Mouse (Mus musculus) liver, embryonic 12.5 days (tissue): ENCODE data around the gene Tifa. TPM values are rescaled to one million over a fixed set of nuclear protein-coding genes. Genes with fewer than 3 reads are reported as not detected.
A peak's percentile ranks its signal among the peaks of the same experiment; 100 is the strongest.

Experiments
- ATAC-seq: fragments of 200-750 bp; cut with Nextera tagmentation; 2 replicates; pipeline ENCODE4 v1.8.0; 2017; ENCODE audit warnings: moderate number of reproducible peaks, mild to moderate bottlenecking, moderate library complexity
- H3K27ac ChIP-seq: fragments of 300-500 bp; sonication (generic); 2 replicates; pipeline ENCODE4 v1.5.1; 2016; ENCODE audit warnings: mild to moderate bottlenecking
- H3K27me3 ChIP-seq: fragments of 300-500 bp; sonication (generic); replicated peaks from 2 replicates; pipeline ENCODE4 v1.6.1; 2016; ENCODE audit warnings: mild to moderate bottlenecking, moderate library complexity
- H3K36me3 ChIP-seq: fragments of 300-500 bp; sonication (generic); 2 replicates; pipeline ENCODE4 v1.6.1; 2016; ENCODE audit warnings: mild to moderate bottlenecking, moderate library complexity
- H3K4me1 ChIP-seq: fragments of 300-500 bp; sonication (generic); 2 replicates; pipeline ENCODE4 v1.6.1; 2016
- H3K4me2 ChIP-seq: fragments of 300-500 bp; sonication (generic); 2 replicates; pipeline ENCODE4 v1.6.1; 2016; ENCODE audit warnings: mild to moderate bottlenecking, moderate library complexity
- H3K4me3 ChIP-seq: fragments of 300-500 bp; sonication (generic); 2 replicates; pipeline ENCODE4 v1.5.1; 2016; ENCODE audit warnings: mild to moderate bottlenecking, moderate library complexity
- H3K9ac ChIP-seq: fragments of 300-500 bp; sonication (generic); 2 replicates; pipeline ENCODE4 v1.6.1; 2016; ENCODE audit warnings: mild to moderate bottlenecking, moderate library complexity
- H3K9me3 ChIP-seq: fragments of 300-500 bp; sonication (generic); replicated peaks from 2 replicates; pipeline ENCODE4 v1.6.1; 2016; ENCODE audit warnings: mild to moderate bottlenecking, moderate library complexity
- WGBS: fragments of 180-500 bp; shearing (Covaris S2); methylation state at CpG from one replicate; pipeline ENCODE4 v1.1.7; 2016; ENCODE audit not compliant: insufficient replicate concordance; 5-methylcytosine and 5-hydroxymethylcytosine counted together
- polyA plus RNA-seq: library from polyadenylated mRNA; unstranded; fragments of >200 nt; fragmentation: Nextera tagmentation; extraction: Ambion mirVana; gene quantifications from 2 replicates; pipeline ENCODE4 v1.2.1, GENCODE M21; 2016

The Tifa gene
- polyA plus RNA-seq, 1 experiment from 2014 or later: 13.7 TPM

- no peaks in the 10 kb centered on the region for H3K27me3 ChIP-seq
- no peak overlapping the region for H3K4me2 ChIP-seq
- H3K9ac ChIP-seq: no peak overlapping the region
- H3K27ac ChIP-seq: no peak overlapping the region
- H3K4me1 ChIP-seq: peaks cover 3% of the 10 kb centered on the region
- no peak overlapping the region for H3K4me3 ChIP-seq
- ATAC-seq: no peak
- no peaks in the 10 kb centered on the region for H3K9me3 ChIP-seq
- 85% methylated on average over 7 of the region's 7 CpGs for WGBS
- H3K36me3 ChIP-seq: peaks cover 58% of the 10 kb centered on the region
These were observed 85.5 kb downstream of the Tifa start for GRCm38 (mm10) chr3:127875059-127875458.

GRCm38 (mm10) chr3:127875509-127875908, 85.9 kb downstream of the Tifa start:
- no peaks in the 10 kb centered on the region for H3K9me3 ChIP-seq
- H3K27me3 ChIP-seq: no peaks in the 10 kb centered on the region
- no peak overlapping the region for H3K4me2 ChIP-seq
- no peak for ATAC-seq
- H3K4me1 ChIP-seq: peaks cover 6% of the 10 kb centered on the region
- 85% methylated on average over 2 of the region's 2 CpGs for WGBS
- H3K9ac ChIP-seq: no peak overlapping the region
- H3K4me3 ChIP-seq: no peak overlapping the region
- H3K27ac ChIP-seq: no peak overlapping the region
- H3K36me3 ChIP-seq: peaks cover 54% of the 10 kb centered on the region

- no peak overlapping the region for H3K4me2 ChIP-seq
- H3K27me3 ChIP-seq: no peaks in the 10 kb centered on the region
- H3K4me1 ChIP-seq: peaks cover 42% of the 10 kb centered on the region
- H3K36me3 ChIP-seq: peaks cover 63% of the 10 kb centered on the region
- 67% methylated on average over 3 of the region's 3 CpGs for WGBS
- no peak overlapping the region for H3K4me3 ChIP-seq
- no peak overlapping the region for H3K9ac ChIP-seq
- no peaks in the 10 kb centered on the region for H3K9me3 ChIP-seq
- no peak overlapping the region for H3K27ac ChIP-seq
- peak; percentile 61 for ATAC-seq
These were observed 90.4 kb downstream of the Tifa start for GRCm38 (mm10) chr3:127879968-127880367.

GRCm38 (mm10) chr3:127881684-127882083, 92.1 kb downstream of the Tifa start:
- H3K36me3 ChIP-seq: peaks cover 51% of the 10 kb centered on the region
- no peak overlapping the region for H3K27ac ChIP-seq
- H3K27me3 ChIP-seq: no peaks in the 10 kb centered on the region
- no peak overlapping the region for H3K4me3 ChIP-seq
- ATAC-seq: 0 out of 2 replicates have a peak, but pooled peaks have one; percentile 31
- H3K9ac ChIP-seq: no peak overlapping the region
- no peak overlapping the region for H3K4me2 ChIP-seq
- 58% methylated on average over 2 of the region's 2 CpGs for WGBS
- no peaks in the 10 kb centered on the region for H3K9me3 ChIP-seq
- H3K4me1 ChIP-seq: peaks cover 55% of the 10 kb centered on the region

Other genes starting within 250 kb of the Tifa start
- gene Larp7, start 236.5 kb upstream of the Tifa start, polyA plus RNA-seq: 41.4 and 42.7 TPM in 2 replicates
- gene Zgrf1, start 236.3 kb upstream of the Tifa start, polyA plus RNA-seq: 6.9 and 8.9 TPM in 2 replicates
- gene Neurog2, start 156.7 kb upstream of the Tifa start, polyA plus RNA-seq: not detected in 2 replicates
- 0.44 and 0.64 TPM in 2 replicates for gene Alpk1, start 9.3 kb upstream of the Tifa start, polyA plus RNA-seq
- 37.3 and 39.3 TPM in 2 replicates for gene Ap1ar, start 47.7 kb downstream of the Tifa start, polyA plus RNA-seq
- 61.8 and 62.3 TPM in 2 replicates for gene Fam241a, start 106.5 kb downstream of the Tifa start, polyA plus RNA-seq